Mouse (Mus musculus) CH12.LX (cell line): Measurements from ENCODE around the gene Stxbp1.

Experiments
- CTCF ChIP-seq, 2 experiments: IDR thresholded peaks in 1 of 2; conservative IDR thresholded peaks in 1 of 2; 2 replicates each; pipeline ENCODE4 v1.5.1; 2011 to 2012; ENCODE audit warnings: low read depth in 2 of 2, low read length in 2 of 2, improper control_type of control experiment in 1 of 2, inconsistent platforms in 1 of 2, mild to moderate bottlenecking in 1 of 2, moderate library complexity in 1 of 2
- ELF1 ChIP-seq: IDR thresholded peaks from 2 replicates; pipeline ENCODE4 v1.6.1; 2014; ENCODE audit warnings: low read depth, mild to moderate bottlenecking, inconsistent platforms, low read length, improper control_type of control experiment
- EP300 ChIP-seq: IDR thresholded peaks from 2 replicates; pipeline ENCODE4 v1.6.1; 2011; ENCODE audit warnings: low read length, improper control_type of control experiment
- HCFC1 ChIP-seq: IDR thresholded peaks from 2 replicates; pipeline ENCODE4 v1.6.1; 2012; ENCODE audit warnings: low read depth, mild to moderate bottlenecking, inconsistent platforms, low read length, improper control_type of control experiment
- JUND ChIP-seq: conservative IDR thresholded peaks from 2 replicates; pipeline ENCODE4 v1.6.1; 2011; ENCODE audit warnings: low read depth, low read length, improper control_type of control experiment
- KAT2A ChIP-seq: IDR thresholded peaks from 2 replicates; pipeline ENCODE4 v1.6.1; 2012; ENCODE audit warnings: low read length, improper control_type of control experiment, inconsistent platforms; ENCODE audit not compliant: insufficient replicate concordance
- MEF2A ChIP-seq: IDR thresholded peaks from 2 replicates; pipeline ENCODE4 v1.6.1; 2014; ENCODE audit warnings: low read depth, mild to moderate bottlenecking, inconsistent platforms, low read length, improper control_type of control experiment, borderline replicate concordance
- MXI1 ChIP-seq: IDR thresholded peaks from 2 replicates; pipeline ENCODE4 v1.6.1; 2011; ENCODE audit warnings: mild to moderate bottlenecking, low read depth, low read length, improper control_type of control experiment
- POLR2A ChIP-seq: IDR thresholded peaks from 2 replicates; pipeline ENCODE4 v1.6.1; 2011; ENCODE audit warnings: low read depth, mild to moderate bottlenecking, improper control_type of control experiment, low read length
- TCF12 ChIP-seq: IDR thresholded peaks from 2 replicates; pipeline ENCODE4 v1.6.1; 2014; ENCODE audit warnings: low read depth, mild to moderate bottlenecking, inconsistent platforms, low read length, improper control_type of control experiment
- ZC3H11A ChIP-seq: IDR thresholded peaks from 2 replicates; pipeline ENCODE4 v1.6.1; 2012; ENCODE audit warnings: low read depth, mild to moderate bottlenecking, inconsistent platforms, low read length, improper control_type of control experiment
- ZMIZ1 ChIP-seq: IDR thresholded peaks from 2 replicates; pipeline ENCODE4 v1.6.1; 2012; ENCODE audit warnings: low read depth, mild to moderate bottlenecking, inconsistent platforms, low read length, improper control_type of control experiment

DNA sequence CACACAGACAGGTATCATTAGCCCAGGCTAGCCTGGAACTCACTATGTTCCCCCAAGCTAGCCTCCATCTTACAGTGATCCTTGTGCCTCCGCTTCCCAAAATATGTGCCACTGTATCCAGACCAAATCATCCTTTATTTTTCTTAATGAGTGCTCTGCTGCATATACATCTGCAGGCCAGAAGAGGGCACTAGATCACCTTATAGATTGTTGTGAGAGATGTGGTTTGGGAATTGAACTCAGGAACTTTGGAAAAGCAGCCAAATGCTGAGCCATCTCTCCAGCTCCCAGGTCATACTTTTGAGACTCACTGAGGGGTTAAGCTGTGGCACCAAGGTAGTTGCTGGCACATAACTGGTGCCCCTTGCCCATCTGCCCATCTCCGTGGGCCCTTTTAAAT is 17.7 kb upstream of the Stxbp1 start:
- peak; percentile 59 to 77 for TF ChIP-seq CTCF (conservative IDR thresholded peaks at IDR 0.05 in 1 of 2, IDR thresholded peaks at IDR 0.05 in 1 of 2; ENCODE audit: low read depth in 2 of 2, low read length in 2 of 2)
- TF ChIP-seq MEF2A = no peak
- TF ChIP-seq KAT2A = no peak
- TF ChIP-seq TCF12 = no peak
- no peak for TF ChIP-seq HCFC1
- no peak for TF ChIP-seq POLR2A
- TF ChIP-seq ELF1 = no peak
- no peak for TF ChIP-seq EP300
- no peak for TF ChIP-seq MXI1
- no peak for TF ChIP-seq ZMIZ1
- TF ChIP-seq ZC3H11A = no peak
- no peak for TF ChIP-seq JUND
